Comparison of ENCODE assay signal across 8 mouse cellular contexts in the genomic region with DNA sequence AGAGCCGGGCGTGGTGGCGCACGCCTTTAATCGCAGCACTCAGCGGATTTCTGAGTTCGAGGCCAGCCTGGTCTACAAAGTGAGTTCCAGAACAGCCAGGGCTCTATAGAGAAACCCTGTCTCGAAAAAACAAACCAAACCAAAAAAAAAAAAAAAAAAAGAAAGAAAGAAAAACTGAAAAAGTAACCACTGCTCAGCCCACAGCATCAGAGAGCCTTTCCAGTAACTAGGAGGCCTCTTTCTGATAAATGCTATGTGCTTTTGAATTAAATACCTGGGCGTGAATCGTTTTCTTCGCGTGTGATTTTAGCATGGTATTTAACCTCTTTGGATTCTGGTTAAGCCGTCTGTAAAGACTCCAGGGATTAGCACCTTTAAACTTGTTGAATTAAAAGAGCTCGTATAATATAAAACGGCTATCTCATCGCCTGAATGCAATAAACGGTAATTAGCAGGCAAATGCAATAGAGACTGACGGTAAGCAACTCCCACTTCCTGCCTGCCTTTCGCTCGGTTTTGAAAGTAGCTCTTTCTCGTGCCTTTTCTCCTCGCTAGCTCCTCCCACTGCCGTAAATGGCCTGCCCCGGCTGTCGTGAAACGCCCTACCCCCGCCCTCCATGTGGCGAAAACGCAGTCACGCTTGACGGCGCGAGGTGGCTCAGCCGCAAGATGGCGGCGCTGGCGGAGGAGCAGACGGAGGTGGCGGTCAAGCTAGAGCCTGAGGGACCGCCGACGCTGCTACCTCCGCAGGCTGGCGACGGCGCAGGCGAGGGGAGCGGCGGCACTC. TPM values are rescaled to one million over a fixed set of nuclear protein-coding genes. Genes with fewer than 3 reads are reported as not detected.
A peak's percentile ranks its signal among the peaks of the same experiment; 100 is the strongest.
DNase-seq lines count a peak whose midpoint lies in the region; ATAC-seq and TF ChIP-seq lines count a peak whose summit lies in the region.

A gene (plus strand): TSS at position 651 of the 787 bp plus-strand sequence.

- peaks cover 15% of the 10 kb centered on the region for H3K36me3 ChIP-seq in embryonic facial prominence, embryonic 13.5 days
- H3K36me3 ChIP-seq in kidney, adult 2 months (ENCODE audit: control insufficient read depth, insufficient read depth, low read length) = no peaks in the 10 kb centered on the region
- H3K36me3 ChIP-seq in limb, embryonic 12.5 days = peaks cover 18% of the 10 kb centered on the region
- H3K36me3 ChIP-seq in midbrain, embryonic 15.5 days (replicated peaks) = peaks cover 7% of the 10 kb centered on the region
- H3K36me3 ChIP-seq in spleen, adult 2 months (ENCODE audit: control insufficient read depth, insufficient read depth, low read length) = peaks cover 8% of the 10 kb centered on the region

- ATAC-seq in embryonic facial prominence, embryonic 13.5 days (ENCODE audit: insufficient number of reproducible peaks, insufficient read depth, low FRiP score, low TSS enrichment, low read depth) = peak; percentile 68; the same call in 1 of the 2 replicates
- peak; percentile 65 for ATAC-seq in limb, embryonic 12.5 days (ENCODE audit: insufficient number of reproducible peaks, insufficient read depth, low FRiP score, low TSS enrichment, low read depth)
- ATAC-seq in midbrain, embryonic 15.5 days (replicated peaks) = peak; percentile 88

- TF ChIP-seq CTCF in kidney, adult 2 months (conservative IDR thresholded peaks at IDR 0.05; ENCODE audit: insufficient read depth, insufficient read length, low read depth, low read length) = no peak
- 0 out of 2 replicates have a peak, but pooled peaks have one; percentile 3 for TF ChIP-seq CTCF in spleen, adult 2 months (IDR thresholded peaks at IDR 0.05; ENCODE audit: extremely low read depth, insufficient read depth, insufficient read length, insufficient replicate concordance)

- 10% methylated on average over 49 of the region's 49 CpGs for WGBS in embryonic facial prominence, embryonic 13.5 days
- 9% methylated on average over 49 of the region's 49 CpGs for WGBS in kidney, adult 2 months
- 11% methylated on average over 49 of the region's 49 CpGs for WGBS in limb, embryonic 12.5 days
- WGBS in midbrain, embryonic 15.5 days = 11% methylated on average over 49 of the region's 49 CpGs
- 9% methylated on average over 49 of the region's 49 CpGs for WGBS in spleen, adult 2 months

- no peaks in the 10 kb centered on the region for H3K9me3 ChIP-seq in embryonic facial prominence, embryonic 13.5 days
- no peaks in the 10 kb centered on the region for H3K9me3 ChIP-seq in limb, embryonic 12.5 days
- no peaks in the 10 kb centered on the region for H3K9me3 ChIP-seq in midbrain, embryonic 15.5 days

- DNase-seq in 3134 (ENCODE audit: extremely low read depth, insufficient read length, low spot score) = peak; percentile 96
- peak; percentile 98 for DNase-seq in adrenal gland, postnatal 36 days
- DNase-seq in heart, adult 18-20 months = peak; percentile 98 to 99
- peak; percentile 98 for DNase-seq in kidney, adult 2 months
- DNase-seq in spleen, adult 2 months (ENCODE audit: low read depth in 1 of 2, low spot score in 2 of 2) = peak; percentile 96 to 98

- peak within 1 kb of the TSS; percentile 72 for H3K4me2 ChIP-seq in embryonic facial prominence, embryonic 13.5 days
- H3K4me2 ChIP-seq in limb, embryonic 12.5 days = peak within 1 kb of the TSS; percentile 72
- H3K4me2 ChIP-seq in midbrain, embryonic 15.5 days = peak within 1 kb of the TSS; percentile 75

- H3K27me3 ChIP-seq in embryonic facial prominence, embryonic 13.5 days = no peaks in the 10 kb centered on the region
- no peaks in the 10 kb centered on the region for H3K27me3 ChIP-seq in kidney, adult 2 months (replicated peaks; ENCODE audit: control insufficient read depth, insufficient read depth, low read length)
- H3K27me3 ChIP-seq in limb, embryonic 12.5 days = no peaks in the 10 kb centered on the region
- H3K27me3 ChIP-seq in midbrain, embryonic 15.5 days (replicated peaks) = no peaks in the 10 kb centered on the region
- H3K27me3 ChIP-seq in spleen, adult 2 months (ENCODE audit: control insufficient read depth, insufficient read depth, low read length) = no peaks in the 10 kb centered on the region

- peak within 1 kb of the TSS; percentile 94 for H3K9ac ChIP-seq in embryonic facial prominence, embryonic 13.5 days
- peak within 1 kb of the TSS; percentile 95 for H3K9ac ChIP-seq in limb, embryonic 12.5 days (replicated peaks)
- peak within 1 kb of the TSS; percentile 90 for H3K9ac ChIP-seq in midbrain, embryonic 15.5 days

- peaks cover 11% of the 10 kb centered on the region for H3K4me1 ChIP-seq in embryonic facial prominence, embryonic 13.5 days
- no peaks in the 10 kb centered on the region; the same call in 1 of the 2 replicates for H3K4me1 ChIP-seq in kidney, adult 2 months (ENCODE audit: control insufficient read depth, insufficient read depth, low read length)
- H3K4me1 ChIP-seq in limb, embryonic 12.5 days (replicated peaks) = peaks cover 9% of the 10 kb centered on the region
- peaks cover 12% of the 10 kb centered on the region for H3K4me1 ChIP-seq in midbrain, embryonic 15.5 days
- H3K4me1 ChIP-seq in spleen, adult 2 months (ENCODE audit: control insufficient read depth, insufficient read depth, insufficient read length) = peaks cover 3% of the 10 kb centered on the region

- TF ChIP-seq POLR2A in kidney, adult 2 months (IDR thresholded peaks at IDR 0.05; ENCODE audit: low read depth, low read length) = peak; percentile 88
- TF ChIP-seq POLR2A in spleen, adult 2 months (IDR thresholded peaks at IDR 0.05; ENCODE audit: low read depth, low read length) = peak; percentile 97

- peak within 1 kb of the TSS; percentile 90 for H3K27ac ChIP-seq in embryonic facial prominence, embryonic 13.5 days
- H3K27ac ChIP-seq in kidney, adult 2 months (ENCODE audit: insufficient read depth, low read depth, low read length) = peak within 1 kb of the TSS; percentile 81
- H3K27ac ChIP-seq in limb, embryonic 12.5 days = peak within 1 kb of the TSS; percentile 87
- H3K27ac ChIP-seq in midbrain, embryonic 15.5 days = peak within 1 kb of the TSS; percentile 89
- peak within 1 kb of the TSS; percentile 94 for H3K27ac ChIP-seq in spleen, adult 2 months (ENCODE audit: insufficient read depth, low read length)

- peak within 1 kb of the TSS; percentile 99 for H3K4me3 ChIP-seq in embryonic facial prominence, embryonic 13.5 days
- peak within 1 kb of the TSS; percentile 90 for H3K4me3 ChIP-seq in kidney, adult 2 months (ENCODE audit: insufficient read depth, low read depth, low read length)
- H3K4me3 ChIP-seq in limb, embryonic 12.5 days (replicated peaks) = peak within 1 kb of the TSS; percentile 99
- peak within 1 kb of the TSS; percentile 99 for H3K4me3 ChIP-seq in midbrain, embryonic 15.5 days
- H3K4me3 ChIP-seq in spleen, adult 2 months (ENCODE audit: extremely low read depth, insufficient read depth, insufficient read length) = peak within 1 kb of the TSS; percentile 98

RNA-seq across cellular contexts. Expression of the gene that starts here (rescaled TPM):
- total RNA-seq in adrenal gland, postnatal 36 days (2021) = 1 to 10 TPM; 4.1 to 4.2 TPM
- 5.8 and 7.3 TPM in 2 replicates for polyA plus RNA-seq in embryonic facial prominence, embryonic 13.5 days (2015; fragmentation: Nextera tagmentation; extraction: Ambion mirVana)
- total RNA-seq in heart, adult 18-20 months (2021) = 1 to 10 TPM; 2.4 to 2.6 TPM
- 1.6 and 1.8 TPM in 2 replicates for polyA plus RNA-seq in kidney, adult 2 months (2012; rRNA removed)
- 10.8 and 11.4 TPM in 2 replicates for polyA plus RNA-seq in limb, embryonic 12.5 days (2016; fragmentation: Nextera tagmentation; extraction: Ambion mirVana)
- 6.4 and 6.6 TPM in 2 replicates for polyA plus RNA-seq in midbrain, embryonic 15.5 days (2015; fragmentation: Nextera tagmentation; extraction: Ambion mirVana)
- polyA plus RNA-seq in spleen, adult 2 months (2012; rRNA removed) = 2.4 and 3.1 TPM in 2 replicates

Comparison
In these comparisons a context has a peak if more than half of its experiments do, and no peak if none do; other contexts are left out.
1. Peak in every context shown above with its lines: DNase-seq, ATAC-seq, H3K4me3 ChIP-seq and H3K27ac ChIP-seq.